Mouse (Mus musculus) left cerebral cortex, postnatal 10 days (tissue): ENCODE measurements around the gene Rae1. TPM values are rescaled to one million over a fixed set of nuclear protein-coding genes. Genes with fewer than 3 reads are reported as not detected.

Experiments used
- DNase-seq, 2 experiments: peaks; one replicate each; pipeline ENCODE4 v3.0.0; 2021 to 2022; ENCODE audit warnings: low spot score in 2 of 2, mixed read lengths in 1 of 2; ENCODE audit errors: extremely low spot score in 1 of 2
- intact Hi-C: fragments of 180-260 bp; cut with DNase I; formaldehyde crosslinking; loops from one replicate; pipeline ENCODE4 v1.15.1; 2025
- total RNA-seq, 2 experiments: library from RNA; stranded (reverse); gene quantifications; 2 replicates each; pipeline ENCODE4 v1.2.3; 2021

The Rae1 gene
- total RNA-seq, 2 experiments from 2014 or later, result 66.1 to 77.4 TPM

- intact Hi-C loops, result no loop called here
- DNase-seq, result no peak
Observed at GRCm38 (mm10) chr2:172982776-172983561, 16.9 kb upstream of the Rae1 start.

- intact Hi-C loops, result no loop called here
- no peak for DNase-seq
Observed at GRCm38 (mm10) chr2:172990161-172990560, 9.8 kb upstream of the Rae1 start.

- DNase-seq, result peak; percentile 61 to 85
- intact Hi-C loops, result loop anchor here (1.0 to 5.0 kb wide), 3 partner anchors 91 to 519 kb away; no protein-coding TSS in a partner anchor
Observed at GRCm38 (mm10) chr2:172996207-172996606, 3.7 kb upstream of the Rae1 start.

- intact Hi-C loops, result loop anchor here (5.0 kb wide), 2 partner anchors 90 to 520 kb away; no protein-coding TSS in a partner anchor
Observed at GRCm38 (mm10) chr2:172997748-172998147, 2.2 kb upstream of the Rae1 start.

GRCm38 (mm10) chr2:172998478-172998877 is 1.4 kb upstream of the Rae1 start:
- intact Hi-C loops, result loop anchor here (5.0 kb wide), 2 partner anchors 89 to 521 kb away; no protein-coding TSS in a partner anchor
- no peak for DNase-seq

More at GRCm38 (mm10) chr2:172997748-172998147, 2.2 kb upstream of the Rae1 start:
- no peak for DNase-seq

GRCm38 (mm10) chr2:173000285-173000652 is 352 bp downstream of the Rae1 start:
- intact Hi-C loops, result loop anchor here (10.0 kb wide), 1 partner anchor 625 kb away; the partner anchor contains the start of genes Aurka and Cstf1
- peak in 1 of 2 experiments; percentile 87 for DNase-seq

GRCm38 (mm10) chr2:173000921-173001320 is 1.0 kb downstream of the Rae1 start:
- intact Hi-C loops, result loop anchor here (10.0 kb wide), 1 partner anchor 626 kb away; the partner anchor contains the start of genes Aurka and Cstf1
- peak in 1 of 2 experiments; percentile 62 for DNase-seq

GRCm38 (mm10) chr2:173003737-173004136 is 3.8 kb downstream of the Rae1 start:
- no peak for DNase-seq
- intact Hi-C loops, result loop anchor here (10.0 kb wide), 1 partner anchor 629 kb away; the partner anchor contains the start of genes Aurka and Cstf1

- intact Hi-C loops, result no loop called here
Observed at GRCm38 (mm10) chr2:173010220-173010717, 10.4 kb downstream of the Rae1 start.

GRCm38 (mm10) chr2:173011440-173011839 is 11.5 kb downstream of the Rae1 start:
- intact Hi-C loops, result no loop called here
- no peak for DNase-seq

More at GRCm38 (mm10) chr2:173010220-173010717, 10.4 kb downstream of the Rae1 start:
- DNase-seq, result no peak

GRCm38 (mm10) chr2:173014741-173015287 is 14.9 kb downstream of the Rae1 start:
- intact Hi-C loops, result no loop called here
- DNase-seq, result no peak

GRCm38 (mm10) chr2:173017940-173018339 is 18.0 kb downstream of the Rae1 start:
- intact Hi-C loops, result no loop called here
- no peak for DNase-seq

- intact Hi-C loops, result no loop called here
- no peak for DNase-seq
Observed at GRCm38 (mm10) chr2:173018618-173019017, 18.7 kb downstream of the Rae1 start.

- intact Hi-C loops, result no loop called here
- no peak for DNase-seq
Observed at GRCm38 (mm10) chr2:173019322-173019721, 19.4 kb downstream of the Rae1 start.

- DNase-seq, result peak; percentile 58 to 92
- intact Hi-C loops, result loop anchor here (10.0 kb wide), 1 partner anchor 65 kb away; no protein-coding TSS in a partner anchor
Observed at GRCm38 (mm10) chr2:173019790-173020189, 19.9 kb downstream of the Rae1 start.

- DNase-seq, result no peak
- intact Hi-C loops, result loop anchor here (10.0 kb wide), 1 partner anchor 64 kb away; no protein-coding TSS in a partner anchor
Observed at GRCm38 (mm10) chr2:173020430-173020829, 20.5 kb downstream of the Rae1 start, which contains the start of gene Rbm38. TSS of gene Rbm38 (plus strand) at chr2:173020498.

GRCm38 (mm10) chr2:173021633-173022055 is 21.7 kb downstream of the Rae1 start:
- peak; percentile 91 to 94 for DNase-seq
- intact Hi-C loops, result loop anchor here (10.0 kb wide), 1 partner anchor 63 kb away; no protein-coding TSS in a partner anchor

GRCm38 (mm10) chr2:173022056-173022681 is 22.3 kb downstream of the Rae1 start:
- peak in 1 of 2 experiments; percentile 68 for DNase-seq
- intact Hi-C loops, result loop anchor here (10.0 kb wide), 1 partner anchor 63 kb away; no protein-coding TSS in a partner anchor

GRCm38 (mm10) chr2:173022813-173023212 is 22.9 kb downstream of the Rae1 start:
- intact Hi-C loops, result loop anchor here (10.0 kb wide), 1 partner anchor 62 kb away; no protein-coding TSS in a partner anchor
- DNase-seq, result no peak
